Mouse (Mus musculus) E14TG2a.4 (cell line): ENCODE measurements around the gene Scrn3.

Experiments
- H3K27me3 ChIP-seq: 2 replicates; pipeline ENCODE4 v1.6.1; 2014; ENCODE audit warnings: low read length, control low read depth; ENCODE audit not compliant: insufficient read depth
- H3K36me3 ChIP-seq: 2 replicates; pipeline ENCODE4 v1.6.1; 2014; ENCODE audit warnings: low read length, control low read depth; ENCODE audit not compliant: insufficient read depth
- H3K4me1 ChIP-seq: replicated peaks from 2 replicates; pipeline ENCODE4 v1.6.1; 2014; ENCODE audit warnings: low read depth, low read length, control low read depth
- H3K4me3 ChIP-seq: replicated peaks from 2 replicates; pipeline ENCODE4 v1.5.1; 2014; ENCODE audit warnings: mild to moderate bottlenecking, low read length
- H3K9me3 ChIP-seq: 2 replicates; pipeline ENCODE4 v1.6.1; 2014; ENCODE audit warnings: low read length, control low read depth
- CTCF ChIP-seq: conservative IDR thresholded peaks from 2 replicates; pipeline ENCODE4 v1.5.1; 2014; ENCODE audit warnings: low read length
- NANOG ChIP-seq: IDR thresholded peaks from 2 replicates; pipeline ENCODE4 v1.6.1; 2014; ENCODE audit warnings: borderline replicate concordance, low read length, mixed read lengths
- POU5F1 ChIP-seq: IDR thresholded peaks from 2 replicates; pipeline ENCODE4 v1.6.1; 2014; ENCODE audit warnings: low read length, borderline replicate concordance

Scrn3 gene

GRCm38 (mm10) chr2:73347766-73348165, 35.4 kb downstream of the Scrn3 start:
- TF ChIP-seq CTCF (no peak), POU5F1 (no peak), NANOG (no peak)
- Histone ChIP-seq H3K9me3 (no peaks in the 10 kb centered on the region), H3K4me1 (peaks cover 3% of the 10 kb centered on the region; the same call in 1 of the 2 replicates), H3K4me3 (no peak overlapping the region), H3K27me3 (no peaks in the 10 kb centered on the region), H3K36me3 (no peaks in the 10 kb centered on the region)

GRCm38 (mm10) chr2:73348221-73348620, 35.8 kb downstream of the Scrn3 start:
- H3K4me1 ChIP-seq = peaks cover 3% of the 10 kb centered on the region; the same call in 1 of the 2 replicates
- H3K9me3 ChIP-seq = no peaks in the 10 kb centered on the region
- no peaks in the 10 kb centered on the region for H3K27me3 ChIP-seq
- H3K4me3 ChIP-seq = no peak overlapping the region
- H3K36me3 ChIP-seq = no peaks in the 10 kb centered on the region
- no peak for TF ChIP-seq NANOG
- TF ChIP-seq CTCF = no peak
- no peak for TF ChIP-seq POU5F1

DNA sequence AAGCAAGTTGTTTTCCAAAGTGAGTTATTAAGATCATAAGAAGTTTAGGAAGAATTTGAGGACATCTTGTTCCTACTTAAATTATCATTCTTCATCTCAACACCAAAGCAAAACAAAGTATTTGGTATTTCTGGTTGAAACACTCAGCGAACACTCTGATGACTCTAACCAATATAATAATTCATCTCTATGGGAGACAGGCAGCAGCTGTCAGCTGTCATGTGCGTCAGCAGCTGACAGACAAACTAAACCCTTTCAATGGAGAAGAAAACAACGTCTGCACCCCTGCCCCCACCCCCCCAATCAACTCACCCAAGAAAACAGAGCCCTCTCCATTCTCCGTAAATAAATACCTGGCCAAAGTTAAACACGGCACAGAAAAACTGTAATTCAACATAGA, 39.1 kb downstream of the Scrn3 start:
- Histone ChIP-seq H3K27me3 (no peaks in the 10 kb centered on the region), H3K4me1 (peaks cover 5% of the 10 kb centered on the region), H3K9me3 (no peaks in the 10 kb centered on the region), H3K4me3 (no peak overlapping the region), H3K36me3 (no peaks in the 10 kb centered on the region)
- no peak for TF ChIP-seq CTCF
- no peak for TF ChIP-seq POU5F1
- TF ChIP-seq NANOG = no peak

- no peaks in the 10 kb centered on the region for H3K36me3 ChIP-seq
- no peaks in the 10 kb centered on the region for H3K27me3 ChIP-seq
- no peak for TF ChIP-seq POU5F1
- no peak for TF ChIP-seq NANOG
- TF ChIP-seq CTCF = no peak
These were observed 39.5 kb downstream of the Scrn3 start for GRCm38 (mm10) chr2:73351927-73352374.

DNA sequence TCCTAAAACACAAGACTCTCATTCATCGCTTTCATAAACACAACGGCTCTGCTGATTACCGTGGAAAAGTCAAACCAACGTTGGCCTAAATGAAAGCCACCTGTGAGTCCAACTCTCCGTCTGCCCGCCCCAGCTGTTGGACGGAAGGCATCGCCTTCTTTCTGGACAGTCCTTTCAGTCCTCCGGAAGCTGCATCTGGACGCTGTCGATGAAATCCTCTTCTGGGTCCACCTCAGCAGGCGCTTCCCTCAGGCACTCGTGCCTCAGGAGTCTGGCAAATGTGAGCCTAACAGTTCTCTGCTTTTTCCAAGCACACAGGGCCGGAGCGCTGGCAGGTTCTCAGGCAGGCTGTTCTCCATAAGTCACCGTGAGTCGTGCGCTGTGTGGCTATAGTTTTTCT, 44.6 kb downstream of the Scrn3 start:
- Histone ChIP-seq H3K36me3 (no peaks in the 10 kb centered on the region), H3K4me1 (peaks cover 9% of the 10 kb centered on the region), H3K27me3 (no peaks in the 10 kb centered on the region), H3K9me3 (no peaks in the 10 kb centered on the region), H3K4me3 (peak overlapping the region; percentile 60)
- TF ChIP-seq NANOG (no peak), CTCF (no peak), POU5F1 (no peak)

More at GRCm38 (mm10) chr2:73351927-73352374, 39.5 kb downstream of the Scrn3 start:
- no peak overlapping the region for H3K4me3 ChIP-seq
- peaks cover 10% of the 10 kb centered on the region for H3K4me1 ChIP-seq
- H3K9me3 ChIP-seq = no peaks in the 10 kb centered on the region

DNA sequence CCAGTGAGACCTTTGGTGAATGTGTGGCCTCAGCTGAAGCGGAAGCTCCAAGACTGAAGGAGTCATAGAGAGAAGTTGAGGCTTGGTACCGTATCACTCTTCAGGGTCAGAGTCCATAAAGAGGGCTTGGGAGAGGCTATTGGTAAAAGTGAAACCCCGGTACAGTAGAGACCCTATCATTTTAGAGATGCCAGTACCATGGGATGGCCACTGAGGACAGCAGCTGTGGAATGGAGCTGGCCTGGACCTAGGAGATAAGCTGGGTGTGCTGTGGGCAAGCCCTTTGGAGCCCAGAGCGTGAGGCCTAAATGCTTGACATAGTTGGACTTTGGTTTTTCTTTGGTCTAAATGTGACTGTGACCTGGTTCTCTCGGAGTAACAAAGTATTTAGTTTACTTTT, 47.5 kb downstream of the Scrn3 start:
- Histone ChIP-seq H3K4me1 (peaks cover 11% of the 10 kb centered on the region), H3K36me3 (no peaks in the 10 kb centered on the region), H3K4me3 (no peak overlapping the region), H3K9me3 (no peaks in the 10 kb centered on the region), H3K27me3 (no peaks in the 10 kb centered on the region)
- TF ChIP-seq CTCF (no peak), NANOG (no peak), POU5F1 (no peak)

DNA sequence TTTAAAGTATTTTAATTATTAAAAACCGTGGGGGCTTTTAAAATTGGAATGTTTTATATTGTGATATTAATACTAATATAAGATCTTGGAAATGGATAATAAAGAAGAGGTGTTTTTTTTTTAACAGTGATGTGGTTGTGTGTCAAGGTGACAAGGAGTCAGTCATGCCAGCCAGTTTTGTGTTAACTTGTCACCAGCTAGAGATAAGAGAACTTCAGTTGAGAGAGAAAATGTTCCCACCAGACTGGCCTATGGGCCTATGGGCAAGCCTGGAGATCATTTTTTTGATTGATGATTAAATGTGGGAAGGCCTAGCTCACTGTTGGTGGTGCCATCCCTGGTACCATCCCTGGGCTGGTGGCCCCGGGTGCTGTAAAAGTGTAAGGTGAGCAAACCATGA, 48.1 kb downstream of the Scrn3 start:
- no peaks in the 10 kb centered on the region for H3K9me3 ChIP-seq
- peaks cover 11% of the 10 kb centered on the region for H3K4me1 ChIP-seq
- TF ChIP-seq NANOG = no peak
- no peak for TF ChIP-seq POU5F1
- no peak for TF ChIP-seq CTCF
- H3K4me3 ChIP-seq = no peak overlapping the region
- H3K36me3 ChIP-seq = no peaks in the 10 kb centered on the region
- no peaks in the 10 kb centered on the region for H3K27me3 ChIP-seq

GRCm38 (mm10) chr2:73363448-73363847, 51.0 kb downstream of the Scrn3 start:
- Histone ChIP-seq H3K9me3 (no peaks in the 10 kb centered on the region), H3K4me3 (no peak overlapping the region), H3K4me1 (0 out of 2 replicates have a peak, but pooled peaks cover 2% of the 10 kb centered on the region), H3K27me3 (no peaks in the 10 kb centered on the region), H3K36me3 (no peaks in the 10 kb centered on the region)
- no peak for TF ChIP-seq CTCF
